Mouse (Mus musculus): ENCODE data around the gene Lrat. TPM values are rescaled to one million over a fixed set of nuclear protein-coding genes. Genes with fewer than 3 reads are reported as not detected.

Lrat gene
- polyA plus RNA-seq (2014; fragmentation: Nextera tagmentation; extraction: Ambion mirVana) = 0.03 TPM in 1 of 2 replicates, not detected in the other

GRCm38 (mm10) chr3:82903613-82904205 lies at the start of gene Lrat:
Gene Lrat (minus strand): TSS chr3:82903973.
- peak within 1 kb of the TSS; percentile 33; the same call in 1 of the 2 replicates for H3K9ac ChIP-seq (ENCODE audit: low read depth, low read length)
- H3K36me3 ChIP-seq (ENCODE audit: control insufficient read depth, insufficient read depth, low read length) = no peaks in the 10 kb centered on the region
- no peaks in the 10 kb centered on the region for H3K9me3 ChIP-seq (ENCODE audit: control insufficient read depth, low read length)
- peak; percentile 68 for ATAC-seq (ENCODE audit: low FRiP score)
- peak; percentile 52 for DNase-seq (ENCODE audit: low spot score)
- H3K27me3 ChIP-seq (ENCODE audit: control insufficient read depth, insufficient read depth, low read length) = peaks cover 20% of the 10 kb centered on the region
- peak within 1 kb of the TSS; percentile 46 for H3K4me3 ChIP-seq (ENCODE audit: low read depth, low read length)
- WGBS = under 1% methylated on average over 35 of the region's 35 CpGs
- peak within 1 kb of the TSS; percentile 88 for H3K4me2 ChIP-seq (replicated peaks; ENCODE audit: low read depth, low read length)
- H3K4me1 ChIP-seq (replicated peaks; ENCODE audit: control insufficient read depth, insufficient read depth, low read length) = peaks cover 2% of the 10 kb centered on the region; the same call in 1 of the 2 replicates
- H3K27ac ChIP-seq (ENCODE audit: low read depth, low read length) = no peak within 1 kb of the TSS

GRCm38 (mm10) chr3:82952173-82952962 lies 48.6 kb upstream of the Lrat start:
- Histone ChIP-seq H3K9ac (ENCODE audit: low read depth, low read length) (no peak overlapping the region), H3K4me1 (replicated peaks; ENCODE audit: control insufficient read depth, insufficient read depth, low read length) (no peaks in the 10 kb centered on the region), H3K27ac (ENCODE audit: low read depth, low read length) (no peak overlapping the region), H3K4me3 (ENCODE audit: low read depth, low read length) (no peak overlapping the region), H3K36me3 (ENCODE audit: control insufficient read depth, insufficient read depth, low read length) (no peaks in the 10 kb centered on the region), H3K27me3 (ENCODE audit: control insufficient read depth, insufficient read depth, low read length) (no peaks in the 10 kb centered on the region), H3K4me2 (replicated peaks; ENCODE audit: low read depth, low read length) (no peak overlapping the region), H3K9me3 (ENCODE audit: control insufficient read depth, low read length) (no peaks in the 10 kb centered on the region)
- ATAC-seq (ENCODE audit: low FRiP score) (no peak), DNase-seq (ENCODE audit: low spot score) (no peak)
- 89% methylated on average over 4 of the region's 4 CpGs for WGBS

GRCm38 (mm10) chr3:82950639-82951038 lies 46.9 kb upstream of the Lrat start:
- H3K4me3 ChIP-seq (ENCODE audit: low read depth, low read length) = no peak overlapping the region
- H3K27me3 ChIP-seq (ENCODE audit: control insufficient read depth, insufficient read depth, low read length) = no peaks in the 10 kb centered on the region
- H3K27ac ChIP-seq (ENCODE audit: low read depth, low read length) = no peak overlapping the region
- DNase-seq (ENCODE audit: low spot score) = no peak
- no peak overlapping the region for H3K9ac ChIP-seq (ENCODE audit: low read depth, low read length)
- H3K4me2 ChIP-seq (replicated peaks; ENCODE audit: low read depth, low read length) = no peak overlapping the region
- H3K9me3 ChIP-seq (ENCODE audit: control insufficient read depth, low read length) = no peaks in the 10 kb centered on the region
- ATAC-seq (ENCODE audit: low FRiP score) = no peak
- H3K4me1 ChIP-seq (replicated peaks; ENCODE audit: control insufficient read depth, insufficient read depth, low read length) = no peaks in the 10 kb centered on the region
- H3K36me3 ChIP-seq (ENCODE audit: control insufficient read depth, insufficient read depth, low read length) = no peaks in the 10 kb centered on the region
- WGBS = 81% methylated on average over 7 of the region's 7 CpGs

GRCm38 (mm10) chr3:82950208-82950607 lies 46.4 kb upstream of the Lrat start:
- no peak overlapping the region for H3K4me3 ChIP-seq (ENCODE audit: low read depth, low read length)
- no peak overlapping the region for H3K4me2 ChIP-seq (replicated peaks; ENCODE audit: low read depth, low read length)
- no peak overlapping the region for H3K27ac ChIP-seq (ENCODE audit: low read depth, low read length)
- DNase-seq (ENCODE audit: low spot score) (no peak), ATAC-seq (ENCODE audit: low FRiP score) (no peak)
- no peaks in the 10 kb centered on the region for H3K27me3 ChIP-seq (ENCODE audit: control insufficient read depth, insufficient read depth, low read length)
- no peak overlapping the region for H3K9ac ChIP-seq (ENCODE audit: low read depth, low read length)
- no peaks in the 10 kb centered on the region for H3K4me1 ChIP-seq (replicated peaks; ENCODE audit: control insufficient read depth, insufficient read depth, low read length)
- 84% methylated on average over 10 of the region's 10 CpGs for WGBS
- no peaks in the 10 kb centered on the region for H3K36me3 ChIP-seq (ENCODE audit: control insufficient read depth, insufficient read depth, low read length)
- no peaks in the 10 kb centered on the region for H3K9me3 ChIP-seq (ENCODE audit: control insufficient read depth, low read length)

GRCm38 (mm10) chr3:82946375-82947107 lies 42.8 kb upstream of the Lrat start:
- H3K9me3 ChIP-seq (ENCODE audit: control insufficient read depth, low read length) = no peaks in the 10 kb centered on the region
- H3K27me3 ChIP-seq (ENCODE audit: control insufficient read depth, insufficient read depth, low read length) = no peaks in the 10 kb centered on the region
- H3K27ac ChIP-seq (ENCODE audit: low read depth, low read length) = no peak overlapping the region
- no peaks in the 10 kb centered on the region for H3K4me1 ChIP-seq (replicated peaks; ENCODE audit: control insufficient read depth, insufficient read depth, low read length)
- no peak overlapping the region for H3K4me3 ChIP-seq (ENCODE audit: low read depth, low read length)
- 64% methylated on average over 6 of the region's 6 CpGs for WGBS
- ATAC-seq (ENCODE audit: low FRiP score) (no peak), DNase-seq (ENCODE audit: low spot score) (no peak)
- no peaks in the 10 kb centered on the region for H3K36me3 ChIP-seq (ENCODE audit: control insufficient read depth, insufficient read depth, low read length)
- no peak overlapping the region for H3K9ac ChIP-seq (ENCODE audit: low read depth, low read length)
- no peak overlapping the region for H3K4me2 ChIP-seq (replicated peaks; ENCODE audit: low read depth, low read length)

- WGBS = 93% methylated on average over 2 of the region's 2 CpGs
- DNase-seq (ENCODE audit: low spot score) (no peak), ATAC-seq (ENCODE audit: low FRiP score) (no peak)
- Histone ChIP-seq H3K9me3 (ENCODE audit: control insufficient read depth, low read length) (no peaks in the 10 kb centered on the region), H3K4me2 (replicated peaks; ENCODE audit: low read depth, low read length) (no peak overlapping the region), H3K27me3 (ENCODE audit: control insufficient read depth, insufficient read depth, low read length) (no peaks in the 10 kb centered on the region), H3K4me3 (ENCODE audit: low read depth, low read length) (no peak overlapping the region), H3K4me1 (replicated peaks; ENCODE audit: control insufficient read depth, insufficient read depth, low read length) (no peaks in the 10 kb centered on the region), H3K36me3 (ENCODE audit: control insufficient read depth, insufficient read depth, low read length) (no peaks in the 10 kb centered on the region), H3K9ac (ENCODE audit: low read depth, low read length) (no peak overlapping the region), H3K27ac (ENCODE audit: low read depth, low read length) (no peak overlapping the region)
These were observed 24.1 kb upstream of the Lrat start for GRCm38 (mm10) chr3:82927917-82928316.

- H3K4me1 ChIP-seq (replicated peaks; ENCODE audit: control insufficient read depth, insufficient read depth, low read length) = no peaks in the 10 kb centered on the region
- H3K36me3 ChIP-seq (ENCODE audit: control insufficient read depth, insufficient read depth, low read length) = no peaks in the 10 kb centered on the region
- H3K27me3 ChIP-seq (ENCODE audit: control insufficient read depth, insufficient read depth, low read length) = no peaks in the 10 kb centered on the region
- no peak for DNase-seq (ENCODE audit: low spot score)
- H3K27ac ChIP-seq (ENCODE audit: low read depth, low read length) = no peak overlapping the region
- no peaks in the 10 kb centered on the region for H3K9me3 ChIP-seq (ENCODE audit: control insufficient read depth, low read length)
- H3K9ac ChIP-seq (ENCODE audit: low read depth, low read length) = no peak overlapping the region
- H3K4me3 ChIP-seq (ENCODE audit: low read depth, low read length) = no peak overlapping the region
- no peak for ATAC-seq (ENCODE audit: low FRiP score)
- H3K4me2 ChIP-seq (replicated peaks; ENCODE audit: low read depth, low read length) = no peak overlapping the region
- WGBS = 45% methylated on average over 1 of the region's 1 CpGs
These were observed 11.9 kb upstream of the Lrat start for GRCm38 (mm10) chr3:82915632-82916031.

GRCm38 (mm10) chr3:82908671-82909070 lies 4.9 kb upstream of the Lrat start:
- ATAC-seq (ENCODE audit: low FRiP score) = no peak
- 84% methylated on average over 2 of the region's 2 CpGs for WGBS
- H3K36me3 ChIP-seq (ENCODE audit: control insufficient read depth, insufficient read depth, low read length) = no peaks in the 10 kb centered on the region
- peaks cover 13% of the 10 kb centered on the region for H3K27me3 ChIP-seq (ENCODE audit: control insufficient read depth, insufficient read depth, low read length)
- H3K9ac ChIP-seq (ENCODE audit: low read depth, low read length) = no peak overlapping the region
- H3K9me3 ChIP-seq (ENCODE audit: control insufficient read depth, low read length) = no peaks in the 10 kb centered on the region
- H3K4me2 ChIP-seq (replicated peaks; ENCODE audit: low read depth, low read length) = no peak overlapping the region
- no peaks in the 10 kb centered on the region; the same call in 1 of the 2 replicates for H3K4me1 ChIP-seq (replicated peaks; ENCODE audit: control insufficient read depth, insufficient read depth, low read length)
- DNase-seq (ENCODE audit: low spot score) = no peak
- no peak overlapping the region for H3K27ac ChIP-seq (ENCODE audit: low read depth, low read length)
- H3K4me3 ChIP-seq (ENCODE audit: low read depth, low read length) = no peak overlapping the region
